Mouse (Mus musculus) heart, adult 18-20 months (tissue): ENCODE measurements around the gene Wdr59. TPM values are rescaled to one million over a fixed set of nuclear protein-coding genes. Genes with fewer than 3 reads are reported as not detected.

Experiments used
- DNase-seq, 2 experiments: peaks; one replicate each; pipeline ENCODE4 v3.0.0; 2021 to 2022; ENCODE audit warnings: mixed read lengths in 1 of 2
- total RNA-seq, 2 experiments: library from RNA; stranded (reverse); gene quantifications; 2 replicates each; pipeline ENCODE4 v1.2.3; 2021

The Wdr59 gene
- total RNA-seq, 2 experiments from 2014 or later, result 7.1 to 7.8 TPM

DNA sequence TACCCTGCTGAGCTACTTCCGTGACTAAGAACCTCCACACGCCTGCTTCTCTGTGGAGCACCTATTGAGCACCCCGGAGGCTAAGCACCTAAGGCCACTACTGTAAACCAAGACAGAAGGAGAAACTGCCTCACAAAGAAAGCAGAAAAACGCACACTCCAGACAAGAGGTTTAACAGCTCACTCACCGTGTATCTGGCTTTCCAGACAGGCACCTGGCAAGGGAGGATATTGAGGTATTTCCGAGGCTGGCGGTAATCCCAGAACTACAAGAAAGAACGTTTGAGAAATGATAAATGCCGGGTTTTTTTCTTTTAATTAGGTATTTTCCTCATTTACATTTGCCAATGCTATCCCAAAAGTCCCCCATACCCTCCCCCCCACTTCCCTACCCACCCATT lies 29.4 kb downstream of the Wdr59 start:
- DNase-seq, result peak; percentile 38 to 59

- DNase-seq, result no peak
These were observed 30.7 kb downstream of the Wdr59 start for GRCm38 (mm10) chr8:111491191-111491590.

DNA sequence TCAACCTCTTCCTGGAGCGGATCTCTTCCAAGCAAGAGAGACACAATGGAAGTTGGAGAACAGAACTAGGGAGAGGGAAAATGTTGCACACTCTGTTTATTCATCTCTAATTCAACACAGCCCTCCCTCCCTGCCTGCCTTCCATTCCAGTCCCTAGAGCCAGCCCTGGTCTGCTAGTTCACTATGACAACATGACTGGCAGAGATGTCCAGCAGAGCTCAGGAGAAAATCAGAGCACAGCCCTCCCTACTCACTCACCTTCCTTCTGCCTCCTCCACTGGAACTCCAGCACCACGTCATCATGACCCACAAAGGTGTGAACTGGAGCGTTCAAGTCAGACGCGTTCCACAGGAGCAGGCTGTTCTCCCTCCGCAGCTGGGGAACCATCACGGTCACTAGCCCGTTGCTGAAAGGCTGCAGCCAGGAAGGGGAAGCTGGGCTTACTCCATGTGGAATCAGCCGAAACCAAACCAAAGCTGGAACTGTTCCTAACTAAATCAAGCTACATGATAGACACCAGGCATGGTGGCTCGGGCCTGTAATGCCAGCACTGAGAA lies 31.8 kb downstream of the Wdr59 start:
- DNase-seq, result no peak

GRCm38 (mm10) chr8:111480691-111481090 lies 41.2 kb downstream of the Wdr59 start:
- DNase-seq, result no peak

DNA sequence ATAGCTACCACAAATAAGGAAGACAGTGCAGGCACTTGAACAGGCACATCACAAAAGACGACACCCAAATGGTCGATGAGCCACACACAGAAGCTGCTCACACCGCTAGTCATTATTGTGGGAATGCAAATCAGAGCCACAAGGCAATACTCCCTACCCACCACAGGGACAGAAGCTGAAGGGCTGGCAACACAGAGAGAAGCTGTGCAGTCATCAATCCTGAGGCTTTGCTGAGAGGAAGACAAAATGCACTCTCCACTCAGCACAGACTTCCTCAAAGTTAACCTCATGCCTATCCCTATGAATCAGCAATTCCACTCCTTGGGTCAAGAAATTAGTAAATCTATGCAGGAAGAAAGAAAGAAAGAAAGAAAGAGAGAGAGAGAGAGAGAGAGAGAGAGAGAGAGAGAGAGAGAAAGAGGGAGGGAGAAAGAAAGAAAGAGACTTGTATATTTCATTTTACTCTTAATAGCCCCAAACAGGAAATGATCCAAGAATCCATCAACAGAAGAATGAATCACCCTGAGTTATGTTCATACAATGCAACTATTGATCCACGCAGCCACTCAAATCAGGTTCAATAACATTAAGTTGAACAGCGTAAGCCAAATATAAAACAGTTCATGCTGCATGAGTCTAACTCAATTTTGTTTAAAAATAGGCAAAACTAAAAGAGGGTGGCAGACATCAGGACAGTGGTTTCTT lies 44.0 kb downstream of the Wdr59 start:
- no peak for DNase-seq

DNA sequence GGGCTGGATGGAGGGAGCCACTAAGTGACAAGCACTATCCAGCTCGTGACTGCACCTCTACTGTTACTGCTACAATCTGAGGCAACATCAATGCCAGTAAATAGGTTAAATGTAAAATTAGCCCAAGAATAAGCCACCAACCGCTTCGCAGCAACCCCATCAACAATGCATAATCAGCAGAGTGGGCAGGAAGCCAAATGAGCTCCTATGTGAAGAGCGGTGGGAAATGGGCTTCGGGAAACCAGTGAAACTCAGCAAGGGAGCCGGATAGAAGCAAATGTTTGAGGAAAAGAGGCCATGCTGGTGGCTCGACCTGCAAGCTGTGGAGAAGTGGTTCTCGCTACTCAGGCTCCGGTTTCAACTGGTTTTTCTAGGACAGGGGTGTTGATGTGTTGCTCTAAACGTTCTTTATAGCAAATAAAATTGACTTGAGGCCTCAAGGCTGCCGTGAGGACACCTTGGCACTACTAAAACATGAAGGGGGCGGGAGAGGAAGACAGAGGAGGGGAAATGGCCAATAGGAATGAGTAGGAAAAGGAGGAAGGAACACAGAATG lies 50.3 kb downstream of the Wdr59 start:
- no peak for DNase-seq

DNA sequence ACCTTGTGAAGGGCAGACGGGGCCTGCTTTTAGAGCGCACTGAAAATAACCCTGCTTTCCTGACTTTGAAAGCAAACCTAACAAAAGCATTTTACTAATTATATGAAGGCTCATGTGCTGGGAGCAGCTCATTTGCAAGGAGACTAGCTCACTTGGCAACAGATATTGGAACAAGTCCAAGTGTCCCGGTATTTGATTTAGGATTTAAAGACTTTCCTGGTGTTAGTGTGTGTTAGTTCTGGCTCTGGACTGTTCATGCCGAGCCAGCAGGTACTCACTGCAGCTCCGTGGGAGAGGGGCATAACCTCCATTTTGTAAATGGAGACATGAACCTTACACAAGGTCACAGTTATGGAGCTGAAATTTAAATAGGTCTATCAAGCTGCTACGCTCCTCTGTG lies 52.9 kb downstream of the Wdr59 start:
- no peak for DNase-seq

GRCm38 (mm10) chr8:111465341-111465740 lies 56.6 kb downstream of the Wdr59 start:
- no peak for DNase-seq

DNA sequence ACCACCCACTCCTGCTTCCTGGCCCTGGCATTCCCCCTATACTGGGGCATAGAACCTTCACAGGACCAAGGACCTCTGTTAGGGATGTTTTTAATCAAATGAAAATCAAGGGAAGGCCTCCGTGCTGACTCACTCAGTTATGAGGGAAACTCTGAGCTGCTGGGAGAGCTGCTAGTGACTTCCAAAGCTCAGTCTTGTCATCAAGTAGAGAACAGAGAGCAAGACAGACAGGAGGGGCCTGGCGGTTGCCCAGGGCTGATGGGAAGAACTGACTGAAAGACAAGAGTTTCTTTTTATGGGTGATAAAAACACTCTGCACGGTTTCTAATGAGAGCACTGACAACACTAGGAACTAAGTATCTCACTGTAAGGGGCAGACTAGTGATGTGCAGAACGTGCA lies 57.4 kb downstream of the Wdr59 start:
- DNase-seq, result peak; percentile 24 to 26

DNA sequence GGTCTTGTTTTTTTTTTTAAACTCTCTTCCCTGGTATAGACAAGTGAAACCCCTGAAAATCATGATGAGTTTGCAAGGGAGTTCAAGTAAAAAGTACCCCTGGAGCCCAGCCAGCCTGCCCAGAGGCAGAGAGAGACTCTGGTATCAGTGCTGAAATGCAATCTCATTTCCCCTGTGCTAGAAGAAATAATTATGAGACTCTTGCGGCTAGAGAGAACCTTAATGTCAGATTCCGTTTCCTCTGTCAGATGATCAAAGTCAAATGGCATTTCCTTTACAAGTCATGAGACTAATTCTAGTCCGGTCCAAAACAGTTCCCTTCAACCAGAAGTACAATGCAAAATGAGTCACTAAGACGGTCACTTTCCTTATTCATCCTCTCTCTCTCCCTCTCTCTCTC lies 72.2 kb downstream of the Wdr59 start:
- peak; percentile 45 for DNase-seq

DNA sequence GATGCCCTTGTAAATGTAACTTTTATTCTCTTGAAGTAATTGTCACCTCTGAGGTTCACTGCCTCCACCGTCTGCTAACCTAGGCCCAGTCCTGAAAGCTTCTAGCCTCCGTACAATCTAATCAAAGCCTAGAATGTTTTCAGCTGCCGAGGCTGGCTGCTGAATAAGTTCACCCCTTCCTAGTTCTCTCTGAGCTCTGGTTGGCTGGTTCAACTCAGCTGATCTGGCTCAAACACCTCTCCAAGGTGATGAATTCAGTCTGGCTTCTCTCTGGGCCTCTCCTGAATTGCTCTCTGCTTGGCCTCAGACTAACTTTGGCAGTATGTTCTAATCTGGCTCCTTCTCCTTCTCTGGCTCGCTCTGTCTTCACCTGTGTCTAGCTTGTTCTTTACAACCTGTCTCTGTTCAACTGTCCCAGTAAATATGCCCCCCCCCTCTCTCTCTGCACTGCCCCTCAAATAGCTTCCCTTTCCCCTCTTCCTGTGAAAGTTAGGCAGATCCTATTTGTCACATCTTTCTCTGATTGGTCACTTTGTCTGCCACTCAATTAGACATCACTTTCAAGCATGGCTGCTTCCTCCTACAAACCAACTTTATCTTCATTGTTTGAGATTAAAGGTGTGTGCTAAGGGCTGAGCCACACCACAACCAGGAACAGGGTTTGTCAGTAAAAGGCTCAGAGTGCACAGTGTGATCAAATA lies 75.8 kb downstream of the Wdr59 start:
- peak in 1 of 2 experiments; percentile 49 for DNase-seq

- DNase-seq, result peak; percentile 30 to 39
These were observed 76.3 kb downstream of the Wdr59 start for GRCm38 (mm10) chr8:111445558-111445957.

DNA sequence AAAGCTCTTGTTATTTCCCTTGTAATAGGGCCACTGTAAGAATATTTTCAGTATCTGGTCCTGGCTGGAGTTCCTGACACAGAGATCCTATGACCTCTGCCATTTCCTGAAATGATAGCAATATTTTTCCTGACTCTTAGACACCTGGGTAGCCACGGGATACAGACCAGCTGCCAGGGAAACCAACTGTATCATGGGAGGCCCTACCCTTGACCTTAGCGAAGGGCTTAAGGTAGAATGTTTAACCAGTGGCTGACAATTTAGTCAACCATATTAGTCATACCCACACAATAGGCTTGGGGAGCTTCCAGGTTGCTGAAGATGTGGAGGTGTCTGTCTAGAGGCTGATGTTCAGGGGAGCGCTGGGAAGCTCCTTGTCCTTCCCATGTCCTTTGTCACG lies 77.6 kb downstream of the Wdr59 start:
- no peak for DNase-seq

GRCm38 (mm10) chr8:111439189-111439588 lies 82.7 kb downstream of the Wdr59 start:
- DNase-seq, result peak; percentile 60 to 85

DNA sequence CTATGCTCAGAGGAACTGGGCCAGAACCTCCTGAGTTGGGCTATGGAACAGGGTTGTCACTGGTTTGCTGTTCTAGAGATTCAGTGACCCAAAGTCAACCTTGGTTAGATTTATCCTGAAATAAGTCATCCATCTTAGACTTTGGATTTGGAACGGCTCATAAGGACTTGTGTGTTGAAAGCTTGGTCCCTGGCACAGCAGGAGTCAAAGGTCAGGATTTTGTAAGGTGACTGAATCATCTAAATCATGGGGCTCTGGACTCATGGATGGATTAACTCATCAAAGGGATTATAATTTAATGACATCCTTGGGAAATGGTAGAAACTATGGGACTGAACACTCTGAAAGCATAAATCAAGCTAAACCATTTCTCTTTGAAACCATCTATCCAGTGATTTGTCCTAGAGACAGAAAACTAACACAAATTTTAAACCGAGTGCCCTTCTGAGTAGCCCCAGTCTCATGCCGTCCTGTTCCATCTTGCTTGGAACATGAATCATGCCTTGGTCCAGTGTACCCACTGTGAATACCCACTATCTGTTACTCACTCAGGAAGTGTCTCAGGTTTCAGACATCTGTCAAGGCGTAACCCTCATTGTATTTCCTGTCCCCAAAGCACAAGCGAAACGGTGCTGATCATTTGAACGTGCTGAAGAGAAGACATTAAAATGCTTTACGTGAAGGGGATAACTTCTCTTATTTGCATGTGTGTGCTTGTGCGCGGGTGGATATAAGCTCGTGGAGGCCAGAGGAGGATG lies 86.6 kb downstream of the Wdr59 start:
- no peak for DNase-seq

- DNase-seq, result no peak
These were observed 97.2 kb downstream of the Wdr59 start for GRCm38 (mm10) chr8:111424646-111425045.

- no peak for DNase-seq
These were observed 97.7 kb downstream of the Wdr59 start for GRCm38 (mm10) chr8:111424181-111424580.

- DNase-seq, result no peak
These were observed 99.3 kb downstream of the Wdr59 start for GRCm38 (mm10) chr8:111422614-111423013.

- no peak for DNase-seq
These were observed 102.7 kb downstream of the Wdr59 start for GRCm38 (mm10) chr8:111419171-111419570.

GRCm38 (mm10) chr8:111418601-111419000 lies 103.3 kb downstream of the Wdr59 start:
- peak in 1 of 2 experiments; percentile 55 for DNase-seq

DNA sequence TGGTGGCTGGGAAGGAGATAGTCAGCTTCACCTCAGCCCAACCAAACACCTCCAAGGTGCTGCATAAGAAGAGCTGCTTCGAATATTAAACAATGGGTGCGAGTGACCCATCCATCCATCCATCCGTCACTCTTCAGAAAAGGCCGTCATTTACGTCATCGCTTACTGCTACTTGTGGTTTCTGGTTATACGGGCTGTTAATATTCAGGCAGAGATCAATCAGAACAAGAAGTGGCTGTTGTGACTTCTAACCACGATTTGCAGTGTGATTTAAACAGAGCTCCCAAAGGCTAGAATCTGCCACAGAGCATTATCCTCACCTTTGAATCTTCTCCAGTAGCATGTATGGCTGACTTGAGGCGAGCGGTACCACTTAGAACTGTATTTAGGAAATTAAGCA lies 104.7 kb downstream of the Wdr59 start:
- no peak for DNase-seq

- no peak for DNase-seq
These were observed 118.5 kb downstream of the Wdr59 start for GRCm38 (mm10) chr8:111403391-111403790.
